Mouse (Mus musculus): ENCODE measurements at regions not wholly inside any gene's neighbourhood (a gene's known extent, or its start where the extent isn't known, plus 50 kb on each side); places are given as distances from the start of the nearest gene placed in this dataset.
"Not testable (repeated sequence)": the region's sequence is repeated elsewhere in the genome, so short reads cannot be mapped to it uniquely, and the experiment has no call there.

DNA sequence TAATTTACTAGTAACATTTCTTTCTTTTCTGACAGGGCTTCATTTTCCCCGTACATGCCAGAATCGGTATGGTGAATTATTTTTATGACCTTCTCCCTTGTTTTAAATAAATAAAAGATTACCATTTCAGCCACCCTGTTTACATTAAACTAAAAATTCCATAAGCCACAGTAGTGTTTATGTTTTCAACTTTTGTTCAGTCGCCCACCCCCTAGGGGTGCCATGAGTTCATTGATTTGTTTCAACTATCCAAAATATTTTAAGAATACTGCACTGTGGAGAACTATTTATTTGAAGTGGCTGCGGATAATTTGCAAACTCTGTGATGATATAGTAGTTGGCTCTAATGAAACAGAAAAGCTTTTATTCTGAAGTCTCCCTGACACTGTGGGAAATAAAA, 132.9 kb downstream of the Tfec start:
- no peak for DNase-seq (ENCODE audit: low read depth, low spot score)

DNA sequence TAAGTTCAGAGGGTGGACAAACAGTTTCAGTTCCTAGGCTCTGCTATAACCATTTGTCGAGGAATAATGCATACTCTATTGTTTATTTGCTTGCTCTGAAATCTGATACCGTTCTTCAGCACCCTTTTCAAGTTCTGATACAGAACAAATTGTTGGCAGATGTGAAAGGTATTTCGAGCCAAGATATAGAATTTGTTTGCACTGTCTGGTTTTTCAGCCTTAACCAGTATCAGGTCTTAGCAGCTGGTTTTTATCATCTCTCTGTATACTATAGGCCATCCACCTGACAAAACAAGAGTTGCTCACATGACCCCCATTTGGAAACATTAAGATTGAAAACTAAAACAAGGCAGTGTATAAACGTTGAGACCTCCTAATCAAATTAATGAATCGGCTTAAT, 133.5 kb downstream of the Tfec start:
- DNase-seq (ENCODE audit: low read depth, low spot score), result no peak

DNA sequence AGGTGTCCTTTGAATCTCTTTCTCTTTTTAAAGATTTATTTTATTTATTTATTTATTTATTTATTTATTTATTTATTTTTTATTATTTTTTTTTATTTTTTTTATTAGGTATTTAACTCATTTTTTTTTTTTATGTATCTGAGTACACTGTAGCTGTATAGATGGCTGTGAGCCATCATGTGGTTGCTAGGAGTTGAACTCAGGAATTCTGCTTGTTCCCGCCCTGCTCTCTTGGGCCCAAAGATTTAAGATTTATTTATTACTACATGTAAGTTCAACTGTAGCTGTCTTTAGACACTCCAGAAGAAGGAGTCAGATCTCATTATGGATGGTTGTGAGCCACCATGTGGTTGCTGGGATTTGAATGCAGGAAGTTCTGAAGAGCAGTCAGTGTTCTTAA, 143.2 kb downstream of the Tfec start:
- not testable (repeated sequence) for DNase-seq (ENCODE audit: low read depth, low spot score)

DNA sequence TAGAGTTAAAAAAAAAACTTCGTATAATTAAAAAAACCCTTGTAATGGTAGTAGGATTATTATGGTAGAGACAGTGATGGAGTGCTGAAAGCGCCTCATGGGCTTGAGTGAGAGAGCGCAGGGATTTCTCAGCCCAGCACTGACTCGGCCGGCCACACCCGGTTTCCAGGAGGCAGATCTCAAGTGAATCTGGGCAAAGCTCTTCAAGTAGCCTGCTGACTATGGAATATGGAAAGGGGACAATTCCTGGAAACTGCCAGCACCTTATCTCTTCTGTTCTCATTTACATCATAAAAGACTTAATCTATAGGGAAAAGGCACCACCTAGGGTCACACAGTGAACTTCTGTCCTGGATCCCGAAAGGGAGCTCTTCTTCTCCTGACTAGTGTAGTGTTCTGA, 165.1 kb downstream of the Tfec start:
- peak; percentile 18 for DNase-seq (ENCODE audit: low read depth, low spot score)

DNA sequence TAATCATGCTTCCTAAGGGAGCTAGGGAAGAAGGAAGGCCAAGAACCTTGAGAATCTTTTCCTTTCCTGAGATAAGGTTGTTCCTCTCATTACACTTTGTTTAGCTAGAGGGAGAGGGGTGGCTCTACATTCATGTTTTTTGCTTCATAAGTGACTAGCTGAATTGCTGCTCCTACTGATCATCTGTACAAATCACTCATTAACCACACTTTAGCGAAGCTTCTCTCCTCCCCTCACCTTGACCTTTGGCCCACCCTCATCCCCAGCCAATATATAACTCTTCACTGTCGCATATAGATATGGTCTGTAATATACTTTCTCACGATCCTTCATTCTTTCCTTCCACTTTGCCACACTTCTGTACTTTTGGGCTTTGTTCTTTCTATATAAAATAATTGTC, 166.1 kb downstream of the Tfec start:
- no peak for DNase-seq (ENCODE audit: low read depth, low spot score)

DNA sequence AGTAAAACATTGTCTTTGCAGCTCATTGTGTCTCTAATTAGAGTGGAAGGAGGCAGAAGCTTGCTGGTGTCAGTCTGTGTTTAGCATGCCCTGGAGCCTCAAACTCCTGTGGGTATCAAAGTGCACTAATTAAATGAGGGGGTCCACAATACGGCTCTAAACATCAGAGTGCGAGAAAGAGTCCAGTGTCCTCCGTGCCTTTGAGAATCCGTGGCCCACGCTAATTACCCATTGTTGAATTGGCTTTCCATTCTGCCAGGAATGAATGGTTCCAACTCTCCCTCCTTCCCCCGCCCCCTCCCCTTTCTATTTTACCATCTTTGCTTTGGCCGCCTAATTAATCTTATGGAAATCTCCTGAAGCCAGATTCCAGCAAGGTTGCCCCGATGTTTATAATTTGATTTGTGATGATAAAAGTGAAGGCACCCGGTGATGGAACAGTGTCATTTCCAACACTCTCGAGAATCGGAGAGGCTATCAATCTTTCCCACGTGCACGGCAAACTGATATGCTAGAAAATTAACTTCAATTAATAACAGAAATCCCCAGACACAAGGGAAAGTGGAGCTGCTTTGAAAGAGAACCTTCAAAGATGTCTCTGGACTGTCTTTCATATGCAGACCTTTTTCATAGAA, 170.9 kb downstream of the Tfec start:
- DNase-seq (ENCODE audit: low read depth, low spot score), result no peak

DNA sequence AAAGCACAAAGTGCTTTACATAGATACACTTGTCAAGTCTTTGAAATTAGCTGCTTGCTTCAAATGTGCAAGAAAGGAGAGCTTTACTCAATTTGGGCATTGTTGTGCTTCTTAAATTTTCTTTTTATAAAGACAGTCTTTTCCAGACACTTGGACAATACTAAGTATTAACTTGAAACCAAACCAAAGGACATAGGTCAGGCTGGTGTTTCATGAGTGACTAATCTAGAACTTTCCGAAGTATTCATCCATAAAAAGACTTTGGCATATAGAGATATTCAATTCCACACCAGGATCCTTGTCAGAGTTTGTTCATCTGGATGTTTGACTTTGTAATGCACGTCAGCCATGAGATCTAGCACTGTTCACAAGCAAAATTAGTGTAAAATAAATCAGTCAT, 173.0 kb downstream of the Tfec start:
- no peak for DNase-seq (ENCODE audit: low read depth, low spot score)

DNA sequence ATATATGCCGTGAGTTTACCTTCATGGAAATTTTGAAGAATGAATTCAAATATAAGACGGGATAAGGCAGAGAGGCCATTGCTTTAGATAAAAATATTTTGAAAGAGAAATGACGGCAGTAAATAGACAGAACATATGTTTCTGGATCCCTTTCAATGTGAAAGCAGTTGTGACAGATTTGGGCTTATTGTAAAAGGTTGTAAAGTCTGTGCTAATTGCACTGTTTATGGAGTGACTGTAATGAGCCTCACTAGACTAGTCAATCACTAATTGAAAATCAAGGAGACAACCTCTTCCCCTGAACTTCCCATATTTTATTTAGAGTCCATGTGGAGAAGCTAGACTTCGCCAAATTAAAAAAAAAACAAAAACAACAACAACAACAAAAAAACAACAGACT, 193.7 kb downstream of the Tfec start:
- DNase-seq (ENCODE audit: low read depth, low spot score), result no peak

DNA sequence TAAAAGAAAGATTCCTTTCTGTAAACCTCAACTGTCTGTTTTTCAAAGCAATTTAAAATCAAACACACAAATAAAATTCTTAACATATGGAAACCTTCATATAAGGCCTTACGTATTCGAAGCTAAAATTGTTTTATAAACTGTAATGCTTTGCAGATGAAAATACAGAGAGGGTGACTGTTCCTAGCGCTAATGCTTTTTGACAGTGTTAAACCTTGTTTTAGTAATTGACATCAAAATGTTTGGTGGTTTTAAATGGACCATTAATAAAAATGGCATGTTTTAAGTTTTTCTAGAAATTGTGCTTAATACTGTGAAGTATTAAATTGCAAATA, 194.9 kb downstream of the Tfec start:
- no peak for DNase-seq (ENCODE audit: low read depth, low spot score)

DNA sequence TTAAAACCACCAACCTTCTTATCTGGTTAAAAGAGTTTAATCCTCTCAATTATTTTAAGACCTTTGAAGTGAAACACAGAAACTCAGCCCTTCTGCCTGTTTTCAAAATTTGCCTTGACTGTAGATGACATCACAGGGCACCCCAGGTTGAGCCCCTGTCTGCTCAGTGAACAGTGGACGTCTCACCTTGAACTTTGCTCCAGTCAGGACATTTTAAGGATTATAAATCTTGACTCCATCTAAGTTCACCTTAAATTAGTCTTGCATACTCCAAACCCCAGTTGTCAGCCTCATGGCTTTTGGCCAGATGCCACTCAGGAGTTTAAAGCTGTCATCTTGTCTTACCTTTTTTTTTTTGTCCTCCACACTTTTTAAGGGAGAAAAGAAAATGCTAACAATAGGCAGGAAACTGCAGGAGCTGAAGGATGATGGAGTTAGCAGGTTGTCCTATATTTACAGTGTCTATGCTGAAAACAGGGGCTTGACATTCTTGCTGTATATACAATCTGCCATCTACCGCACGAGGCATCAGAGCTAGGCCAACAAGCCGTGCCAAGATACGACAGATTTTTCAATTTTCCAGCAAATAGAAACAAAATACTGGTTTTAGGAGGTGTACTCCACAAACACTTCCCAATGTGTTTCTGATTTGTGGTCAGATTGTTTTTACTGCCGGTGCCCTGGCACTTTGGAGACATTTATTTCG, 195.4 kb downstream of the Tfec start:
- no peak for DNase-seq (ENCODE audit: low read depth, low spot score)

DNA sequence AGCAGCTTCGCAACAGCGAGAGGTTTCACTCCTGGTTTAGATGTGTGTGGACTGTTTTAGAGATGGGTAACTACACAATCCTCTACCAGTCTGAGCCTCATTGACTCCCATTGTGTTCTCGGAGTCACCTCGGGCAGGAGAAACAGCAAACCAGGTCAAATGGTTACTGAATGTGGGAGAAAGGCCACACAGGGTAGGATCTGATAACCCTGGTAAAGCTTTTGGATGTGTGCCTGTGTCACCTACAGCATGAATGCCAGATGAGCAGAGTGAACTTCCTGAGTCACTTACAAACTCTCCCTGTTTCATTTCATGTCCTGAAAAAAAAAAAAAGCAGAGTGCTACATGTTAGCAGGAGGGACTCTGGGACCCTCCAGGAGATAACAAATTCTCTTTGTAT, 201.0 kb downstream of the Tfec start:
- no peak for DNase-seq (ENCODE audit: low read depth, low spot score)

DNA sequence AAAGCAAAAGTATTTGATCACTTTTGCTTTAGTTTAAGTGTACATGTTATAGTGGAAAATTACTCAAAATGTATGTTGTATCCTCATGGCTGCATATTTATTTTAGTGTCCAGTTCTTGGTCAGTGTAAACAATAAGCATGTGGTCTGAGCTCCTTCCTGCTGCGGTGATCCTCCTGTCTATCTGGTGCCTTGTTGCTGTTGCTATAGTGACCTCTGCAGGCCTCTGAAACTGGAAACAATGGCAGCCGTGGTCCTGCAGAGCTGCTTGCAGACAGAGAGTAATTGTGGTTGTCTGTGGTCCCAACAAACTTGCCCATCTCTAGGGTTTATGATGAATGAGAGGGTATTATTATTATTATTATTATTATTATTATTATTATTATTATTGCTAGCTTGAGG, 230.2 kb downstream of the Tfec start:
- DNase-seq (ENCODE audit: low read depth, low spot score), result peak; percentile 6

DNA sequence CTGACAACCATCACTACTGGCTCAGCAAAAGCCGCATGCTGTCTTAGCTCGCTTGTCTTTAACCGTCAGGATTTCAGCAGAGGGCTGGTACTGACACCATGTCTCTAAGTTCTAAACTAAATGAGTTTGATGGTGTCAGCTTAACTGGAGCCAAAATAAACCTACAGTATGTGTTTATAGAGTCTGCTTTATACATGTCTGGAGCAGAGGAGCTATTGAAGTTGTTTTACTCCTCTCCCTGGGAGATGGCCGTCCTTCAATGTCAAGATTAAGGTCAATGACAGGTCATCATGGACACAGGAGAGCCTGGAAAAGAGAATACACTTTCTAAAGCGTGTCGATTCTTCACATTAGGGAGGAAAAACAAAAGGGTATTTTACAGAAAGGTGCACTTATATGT, 231.0 kb downstream of the Tfec start:
- DNase-seq (ENCODE audit: low read depth, low spot score), result no peak

DNA sequence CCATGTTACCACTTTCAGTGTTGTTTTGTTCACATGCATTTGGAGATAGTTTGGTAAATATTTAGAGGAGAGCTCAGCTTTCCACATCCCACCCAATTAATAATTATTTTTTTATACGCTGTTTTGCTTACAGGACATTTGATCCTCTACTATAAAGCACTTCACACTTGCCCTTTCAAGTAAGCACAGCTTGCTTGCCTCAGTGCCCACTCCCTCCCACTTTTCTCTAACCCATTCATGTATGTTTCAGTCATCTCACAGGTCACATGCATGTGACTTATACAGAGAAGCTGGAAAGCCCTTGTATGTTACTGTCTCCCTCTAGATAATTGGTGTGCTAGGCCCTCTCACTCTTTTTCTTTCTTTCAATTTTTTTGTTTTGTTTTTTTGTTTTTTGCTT, 252.0 kb downstream of the Tfec start:
- no peak for DNase-seq (ENCODE audit: low read depth, low spot score)

DNA sequence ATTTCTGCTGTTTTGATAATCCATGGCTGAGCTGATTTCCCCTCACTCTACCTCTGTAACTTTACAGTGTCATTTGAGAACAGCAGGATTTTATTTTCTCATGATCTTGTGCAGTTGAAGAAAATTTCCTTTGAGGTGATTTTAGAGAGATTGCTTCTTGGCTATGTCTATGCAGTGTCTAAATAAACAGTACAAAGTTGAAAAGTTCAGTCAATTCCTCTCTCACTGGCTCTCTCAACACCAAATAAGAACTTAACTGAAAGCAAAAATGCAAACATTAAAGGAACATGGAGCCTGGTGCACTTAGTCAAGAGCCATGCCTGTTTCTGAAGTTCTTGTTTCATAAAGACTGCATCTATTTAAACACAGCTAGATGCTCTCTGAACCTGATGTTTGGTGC, 254.7 kb downstream of the Tfec start:
- no peak for DNase-seq (ENCODE audit: low read depth, low spot score)

DNA sequence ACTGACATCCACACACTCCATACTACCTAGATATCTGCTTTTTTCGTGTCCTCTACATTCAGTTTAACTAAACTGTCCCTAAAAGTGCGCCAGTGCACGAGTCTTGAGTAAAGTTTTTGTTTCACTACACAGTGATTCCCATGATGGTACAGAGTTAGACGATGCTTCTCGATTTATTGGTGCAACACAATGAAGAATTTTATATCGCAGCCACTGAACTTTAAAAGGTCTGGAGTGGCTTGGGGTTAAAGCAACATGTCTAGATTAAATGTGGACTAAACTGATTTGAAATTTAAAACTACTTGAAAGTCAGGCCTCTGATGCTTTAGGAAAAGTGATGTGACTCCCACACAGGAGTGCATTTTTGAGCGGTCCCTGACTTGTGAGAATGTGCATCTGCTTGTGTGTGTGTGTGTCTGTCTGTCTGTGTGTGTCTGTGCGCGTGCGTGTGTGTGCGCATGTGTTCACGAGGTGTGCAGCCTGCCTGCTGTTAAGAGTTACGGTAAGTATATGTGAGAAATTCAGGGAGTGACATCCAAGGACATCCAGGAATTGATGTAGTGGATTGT, 261.4 kb downstream of the Tfec start:
- DNase-seq (ENCODE audit: low read depth, low spot score), result no peak

DNA sequence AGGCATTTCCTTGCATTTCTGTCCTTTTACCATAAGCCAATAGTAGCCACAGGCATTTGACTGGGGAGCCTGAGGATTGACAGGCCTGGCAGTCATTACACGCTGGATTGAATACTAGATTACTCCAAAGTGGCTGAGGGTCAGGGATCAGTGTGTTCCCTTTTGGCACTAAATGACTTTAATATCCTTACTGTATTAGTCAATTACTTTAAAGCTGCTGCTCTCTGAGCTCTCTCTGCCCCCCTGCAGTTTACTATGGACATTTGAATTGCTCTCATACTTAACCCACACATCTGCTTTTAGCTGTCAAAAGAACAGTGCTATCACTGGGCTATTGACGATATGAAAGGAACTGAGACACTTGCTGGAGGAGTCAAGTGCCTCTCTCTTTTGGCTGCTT, 262.1 kb downstream of the Tfec start:
- DNase-seq (ENCODE audit: low read depth, low spot score), result no peak

DNA sequence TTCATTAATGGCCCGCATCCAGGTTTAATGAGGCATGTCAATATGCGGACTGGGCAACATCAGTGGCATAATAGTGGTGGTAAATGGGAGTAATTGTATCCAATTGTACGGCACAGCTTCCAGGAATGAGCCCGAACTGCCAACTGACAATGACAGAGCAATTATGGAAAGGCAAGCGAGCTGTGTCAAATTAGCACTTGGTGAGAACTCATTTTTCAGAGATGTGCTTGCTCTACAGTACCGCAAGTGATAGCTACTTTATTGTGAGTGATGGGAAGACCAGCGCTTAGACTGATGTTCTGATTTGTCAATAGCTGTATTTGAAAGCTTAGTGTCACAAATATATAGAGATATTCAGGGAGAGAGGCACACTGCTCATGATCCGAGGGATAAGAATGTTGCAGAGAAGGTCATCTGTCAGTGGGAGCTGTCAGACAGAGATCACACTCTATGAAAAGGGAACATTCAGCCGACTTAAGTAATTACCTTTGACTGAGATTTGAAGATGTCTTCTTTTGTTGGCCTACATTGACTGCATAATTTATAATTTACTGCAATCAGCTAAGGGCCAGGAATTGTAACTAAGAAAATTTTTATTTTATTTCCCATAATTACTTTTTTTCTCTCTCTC, 290.7 kb downstream of the Tfec start:
- no peak for DNase-seq (ENCODE audit: low read depth, low spot score)

DNA sequence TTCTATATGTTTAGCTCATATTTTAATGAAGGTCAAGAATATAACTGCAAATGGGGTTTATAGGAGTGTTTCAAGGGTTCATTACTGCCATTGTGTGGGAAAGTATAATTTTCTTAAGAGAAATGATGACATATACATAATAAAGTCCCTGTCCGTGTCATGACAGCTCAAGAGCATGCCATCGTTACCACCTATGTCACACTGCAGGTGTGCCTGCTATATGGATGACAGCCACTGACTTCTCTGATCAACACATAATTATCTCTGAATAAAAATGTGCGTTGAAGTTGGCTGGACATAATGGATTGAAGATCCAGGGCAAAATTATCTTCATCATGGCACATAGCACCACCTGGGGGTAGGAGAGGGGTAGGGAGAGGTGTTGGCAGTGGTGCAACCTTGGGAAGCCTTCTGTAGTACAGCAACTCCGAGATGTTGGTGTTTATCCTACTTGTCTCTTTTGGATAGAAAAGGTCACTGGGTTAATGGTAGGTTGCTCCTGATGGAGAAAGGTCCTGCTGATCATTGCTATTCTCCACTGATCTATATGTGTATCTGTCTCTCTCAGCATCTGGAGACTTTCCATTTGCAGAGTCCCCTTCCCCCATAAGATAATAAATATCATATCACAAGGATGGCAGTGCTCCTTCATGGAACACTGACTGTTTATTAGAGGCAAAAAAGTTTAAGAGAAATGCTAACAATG, 291.4 kb downstream of the Tfec start:
- no peak for DNase-seq (ENCODE audit: low read depth, low spot score)

DNA sequence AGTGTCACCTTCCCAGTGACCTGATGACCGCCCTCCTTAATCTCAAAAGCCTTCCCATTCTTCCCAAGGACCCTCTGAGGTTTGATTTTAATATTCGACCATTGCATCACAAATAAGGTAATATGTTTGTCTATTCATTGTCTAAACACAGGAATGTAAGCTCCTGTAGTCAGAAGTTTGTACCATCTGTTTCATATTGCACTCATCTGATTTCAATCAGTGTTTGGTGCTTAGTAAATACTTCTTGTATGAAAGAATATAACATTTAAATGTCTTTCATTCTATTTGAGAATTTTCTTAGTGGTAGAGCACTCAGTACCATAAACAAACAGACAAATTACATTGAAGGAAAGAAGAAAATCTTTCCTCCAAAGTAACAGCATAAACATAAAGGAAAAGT, 305.8 kb downstream of the Tfec start:
- no peak for DNase-seq (ENCODE audit: low read depth, low spot score)

DNA sequence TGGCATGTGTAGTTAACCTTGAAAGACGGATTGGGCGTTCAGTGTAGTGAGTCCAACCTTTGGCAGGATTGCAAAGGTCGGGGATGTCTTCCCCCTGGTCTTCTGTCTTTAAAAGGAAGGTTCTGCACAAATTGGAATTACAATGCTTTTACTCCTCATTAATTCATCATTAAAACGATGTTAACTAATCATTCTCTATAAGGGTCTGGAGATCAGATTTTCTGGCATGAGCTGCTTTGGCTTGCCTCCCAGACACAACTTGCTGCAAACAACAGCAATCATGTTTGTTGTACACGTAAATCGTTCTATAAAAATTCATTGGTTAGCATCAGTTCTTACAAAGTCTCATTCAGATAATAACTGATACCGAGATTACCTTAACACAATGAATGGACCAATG, 315.9 kb downstream of the Tfec start:
- no peak for DNase-seq (ENCODE audit: low read depth, low spot score)

DNA sequence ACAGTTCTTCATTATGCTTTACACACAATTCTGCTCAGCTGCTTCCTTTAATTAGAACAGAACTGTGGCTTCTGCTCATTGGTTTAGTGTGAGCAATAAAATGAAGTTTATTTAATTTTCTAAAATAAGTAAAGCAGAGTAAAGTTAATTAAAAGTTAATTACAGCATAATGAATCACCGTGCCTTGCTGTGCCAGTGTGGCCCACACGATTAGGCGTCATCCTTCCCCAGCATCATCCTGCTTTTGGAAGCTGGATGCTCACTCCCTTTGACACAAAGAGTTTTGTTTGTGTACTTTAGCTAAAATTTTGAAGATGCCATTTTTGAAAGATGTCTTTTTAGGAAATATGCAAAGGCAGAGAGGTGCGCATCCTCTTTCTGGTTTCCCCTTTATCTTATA, 316.4 kb downstream of the Tfec start:
- DNase-seq (ENCODE audit: low read depth, low spot score), result no peak

DNA sequence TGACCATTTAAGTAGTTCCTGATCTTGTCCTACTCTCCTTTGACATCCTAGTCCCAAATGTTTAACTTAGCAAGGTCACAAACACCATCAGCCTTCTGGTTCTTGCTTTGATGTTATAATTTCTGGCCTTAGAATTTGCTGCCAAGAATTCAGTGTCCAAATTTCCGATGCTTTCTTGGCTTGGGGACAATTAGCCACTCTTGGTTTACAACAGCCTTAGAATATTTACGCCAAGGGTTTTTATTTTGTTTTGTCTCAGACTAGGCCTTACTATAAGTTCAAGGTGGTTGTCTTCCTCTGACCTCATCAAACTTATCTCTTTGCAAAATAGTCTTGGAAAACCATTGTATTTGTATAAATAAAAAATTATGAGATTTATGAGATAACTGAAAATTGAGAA, 322.4 kb downstream of the Tfec start:
- DNase-seq (ENCODE audit: low read depth, low spot score), result no peak
